Mouse (Mus musculus): ENCODE measurements at regions not wholly inside any gene's neighbourhood (a gene's known extent, or its start where the extent isn't known, plus 50 kb on each side); places are given as distances from the start of the nearest gene placed in this dataset.

DNA sequence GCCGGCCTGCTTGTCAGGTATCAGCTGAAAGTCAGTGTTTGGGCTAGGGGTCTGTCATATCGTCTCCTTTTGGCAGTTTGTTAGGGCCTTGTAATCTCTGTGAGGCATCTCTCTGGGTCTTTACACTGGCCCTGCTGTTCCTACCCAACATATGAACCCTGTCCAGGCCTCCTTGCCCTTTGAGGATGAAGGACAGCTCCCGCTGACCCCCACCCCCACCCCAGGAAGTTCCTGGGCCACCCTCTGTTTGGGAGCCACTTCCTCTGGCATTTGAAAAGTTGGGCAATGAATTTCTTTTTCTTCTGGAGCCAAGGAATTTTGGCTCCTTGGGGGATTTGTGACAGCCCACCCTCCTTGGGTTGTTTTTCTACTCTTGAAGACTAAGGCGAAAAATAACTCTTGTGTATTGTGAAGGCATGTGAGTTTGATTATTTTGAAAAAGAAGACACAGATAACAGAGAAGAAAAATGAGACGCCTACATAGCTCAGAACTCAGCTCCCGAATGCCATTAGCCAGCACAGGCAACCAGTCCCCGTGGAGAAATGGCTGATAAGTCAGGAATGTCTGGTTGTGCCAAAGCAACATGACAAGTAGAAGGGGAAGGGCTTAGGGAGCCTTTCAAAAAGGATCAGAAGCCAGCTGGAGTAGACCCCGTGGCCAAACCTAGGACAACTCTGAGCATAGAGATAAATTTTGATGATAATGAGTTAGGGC, 249.5 kb downstream of the Gm49356 start:
- no peak overlapping the region for H3K4me2 ChIP-seq (replicated peaks)
- ATAC-seq (ENCODE audit: insufficient number of reproducible peaks, insufficient read depth, low FRiP score, low TSS enrichment) = no peak
- no peaks in the 10 kb centered on the region for H3K36me3 ChIP-seq
- H3K4me1 ChIP-seq = no peaks in the 10 kb centered on the region
- no peak overlapping the region for H3K9ac ChIP-seq
- no peak overlapping the region for H3K27ac ChIP-seq
- H3K27me3 ChIP-seq = no peaks in the 10 kb centered on the region
- 0 out of 2 replicates have a peak, but pooled peaks cover 5% of the 10 kb centered on the region for H3K9me3 ChIP-seq
- 57% methylated on average over 8 of the region's 8 CpGs for WGBS
- H3K4me3 ChIP-seq = no peak overlapping the region

DNA sequence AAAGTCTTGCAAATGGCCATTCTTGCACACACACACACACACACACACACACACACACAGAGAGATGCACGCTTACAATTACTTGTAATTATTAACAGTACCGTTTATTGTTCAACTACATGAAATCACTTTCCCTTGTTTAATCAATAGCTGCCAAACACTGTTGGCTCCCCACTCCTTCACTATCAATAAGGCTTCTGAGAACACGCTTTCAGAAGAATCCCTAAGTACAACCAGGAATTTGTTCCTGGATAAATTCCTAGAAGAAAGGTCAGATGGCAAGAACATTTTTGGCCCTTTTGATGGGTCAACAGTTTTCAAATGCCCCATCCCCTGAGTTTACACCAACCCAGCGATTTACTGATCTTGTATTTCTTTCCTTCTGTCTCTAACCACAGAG, 252.5 kb downstream of the Gm49356 start:
- 76% methylated on average over 4 of the region's 4 CpGs for WGBS
- H3K9ac ChIP-seq = no peak overlapping the region
- H3K4me2 ChIP-seq (replicated peaks) = no peak overlapping the region
- no peaks in the 10 kb centered on the region for H3K27me3 ChIP-seq
- H3K4me3 ChIP-seq = no peak overlapping the region
- no peaks in the 10 kb centered on the region for H3K36me3 ChIP-seq
- no peak for ATAC-seq (ENCODE audit: insufficient number of reproducible peaks, insufficient read depth, low FRiP score, low TSS enrichment)
- H3K4me1 ChIP-seq = peaks cover 2% of the 10 kb centered on the region; the same call in 1 of the 2 replicates
- no peaks in the 10 kb centered on the region for H3K9me3 ChIP-seq
- H3K27ac ChIP-seq = no peak overlapping the region

DNA sequence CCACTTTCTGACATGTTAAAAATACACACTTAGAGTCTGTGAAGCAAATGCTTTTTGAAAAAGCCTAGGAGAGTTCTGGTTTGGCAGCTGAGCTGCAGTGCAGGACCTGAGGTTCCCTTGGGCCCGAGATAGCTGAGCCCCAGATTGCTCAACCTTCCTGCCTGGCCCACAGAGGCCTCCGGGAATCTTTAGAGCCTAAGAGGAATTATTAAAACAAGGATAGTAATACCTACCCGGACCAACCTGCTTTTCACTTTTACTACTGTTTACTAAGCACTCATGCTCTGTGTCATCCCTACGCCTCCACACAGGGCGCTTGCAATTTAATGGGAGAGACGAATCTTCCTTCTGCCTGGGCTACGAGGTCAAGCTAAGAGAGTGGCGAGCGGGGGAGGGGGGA, 253.4 kb downstream of the Gm49356 start:
- WGBS = 75% methylated on average over 9 of the region's 9 CpGs

DNA sequence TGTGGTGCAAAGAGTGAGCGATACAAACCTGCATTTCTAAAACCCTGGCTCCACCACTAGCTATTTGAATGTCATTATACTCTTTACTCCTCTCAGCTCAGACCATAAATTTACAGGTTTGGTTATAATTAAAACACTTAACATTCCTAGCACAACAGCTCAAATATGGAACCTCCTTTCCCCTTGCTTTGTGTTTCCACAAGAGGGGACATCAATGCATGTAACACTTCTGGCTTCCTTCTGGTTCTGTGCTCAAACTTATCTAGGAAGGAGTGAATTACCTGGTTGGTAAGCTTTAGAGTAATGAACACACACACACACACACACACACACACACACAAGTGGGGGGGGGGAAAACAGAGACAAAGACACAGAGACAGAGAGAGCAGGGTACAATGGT, 254.8 kb downstream of the Gm49356 start:
- Histone ChIP-seq H3K4me3 (no peak overlapping the region), H3K9me3 (no peaks in the 10 kb centered on the region), H3K36me3 (no peaks in the 10 kb centered on the region), H3K9ac (no peak overlapping the region), H3K27ac (no peak overlapping the region), H3K4me1 (peaks cover 4% of the 10 kb centered on the region; the same call in 1 of the 2 replicates), H3K27me3 (no peaks in the 10 kb centered on the region), H3K4me2 (replicated peaks) (no peak overlapping the region)
- WGBS = 94% methylated on average over 1 of the region's 1 CpGs
- no peak for ATAC-seq (ENCODE audit: insufficient number of reproducible peaks, insufficient read depth, low FRiP score, low TSS enrichment)

More for the DNA sequence above, 253.4 kb downstream of the Gm49356 start:
- Histone ChIP-seq H3K9ac (no peak overlapping the region), H3K27ac (no peak overlapping the region), H3K9me3 (no peaks in the 10 kb centered on the region), H3K4me3 (no peak overlapping the region), H3K36me3 (no peaks in the 10 kb centered on the region), H3K27me3 (no peaks in the 10 kb centered on the region), H3K4me1 (peaks cover 4% of the 10 kb centered on the region; the same call in 1 of the 2 replicates), H3K4me2 (replicated peaks) (no peak overlapping the region)
- ATAC-seq (ENCODE audit: insufficient number of reproducible peaks, insufficient read depth, low FRiP score, low TSS enrichment) = no peak

- H3K27me3 ChIP-seq = no peaks in the 10 kb centered on the region
- H3K4me3 ChIP-seq = no peak overlapping the region
- no peak for ATAC-seq (ENCODE audit: insufficient number of reproducible peaks, insufficient read depth, low FRiP score, low TSS enrichment)
- no peak overlapping the region; the same call in 1 of the 2 replicates for H3K9ac ChIP-seq
- H3K9me3 ChIP-seq = no peaks in the 10 kb centered on the region
- H3K4me1 ChIP-seq = peaks cover 4% of the 10 kb centered on the region; the same call in 1 of the 2 replicates
- no peaks in the 10 kb centered on the region for H3K36me3 ChIP-seq
- 68% methylated on average over 5 of the region's 5 CpGs for WGBS
- no peak overlapping the region for H3K4me2 ChIP-seq (replicated peaks)
- no peak overlapping the region for H3K27ac ChIP-seq
Measured at GRCm38 (mm10) chr15:59145679-59146078, 256.6 kb downstream of the Gm49356 start.

- Histone ChIP-seq H3K36me3 (no peaks in the 10 kb centered on the region), H3K9me3 (no peaks in the 10 kb centered on the region), H3K4me3 (no peak overlapping the region), H3K9ac (no peak overlapping the region), H3K4me1 (peaks cover 4% of the 10 kb centered on the region; the same call in 1 of the 2 replicates), H3K27me3 (no peaks in the 10 kb centered on the region), H3K4me2 (replicated peaks) (no peak overlapping the region), H3K27ac (no peak overlapping the region)
- WGBS = 76% methylated on average over 19 of the region's 19 CpGs
- ATAC-seq (ENCODE audit: insufficient number of reproducible peaks, insufficient read depth, low FRiP score, low TSS enrichment) = no peak
Measured at GRCm38 (mm10) chr15:59146111-59146510, 257.0 kb downstream of the Gm49356 start.

- 20% methylated on average over 9 of the region's 11 CpGs for WGBS
- Histone ChIP-seq H3K4me1 (peaks cover 4% of the 10 kb centered on the region; the same call in 1 of the 2 replicates), H3K27ac (no peak overlapping the region), H3K9me3 (no peaks in the 10 kb centered on the region), H3K27me3 (no peaks in the 10 kb centered on the region), H3K4me2 (replicated peaks) (no peak overlapping the region), H3K9ac (no peak overlapping the region), H3K4me3 (no peak overlapping the region), H3K36me3 (no peaks in the 10 kb centered on the region)
- ATAC-seq (ENCODE audit: insufficient number of reproducible peaks, insufficient read depth, low FRiP score, low TSS enrichment) = no peak
Measured at GRCm38 (mm10) chr15:59146586-59147085, 257.5 kb downstream of the Gm49356 start.

GRCm38 (mm10) chr15:59148531-59148930, 259.4 kb downstream of the Gm49356 start:
- H3K27ac ChIP-seq = no peak overlapping the region
- H3K27me3 ChIP-seq = no peaks in the 10 kb centered on the region
- 95% methylated on average over 5 of the region's 5 CpGs for WGBS
- no peak overlapping the region for H3K4me2 ChIP-seq (replicated peaks)
- no peak for ATAC-seq (ENCODE audit: insufficient number of reproducible peaks, insufficient read depth, low FRiP score, low TSS enrichment)
- no peaks in the 10 kb centered on the region for H3K36me3 ChIP-seq
- no peak overlapping the region for H3K9ac ChIP-seq
- no peaks in the 10 kb centered on the region for H3K9me3 ChIP-seq
- peaks cover 4% of the 10 kb centered on the region; the same call in 1 of the 2 replicates for H3K4me1 ChIP-seq
- no peak overlapping the region for H3K4me3 ChIP-seq

- H3K4me2 ChIP-seq (replicated peaks) = no peak overlapping the region
- ATAC-seq (ENCODE audit: insufficient number of reproducible peaks, insufficient read depth, low FRiP score, low TSS enrichment) = no peak
- WGBS = 88% methylated on average over 5 of the region's 5 CpGs
- H3K27me3 ChIP-seq = no peaks in the 10 kb centered on the region
- H3K9me3 ChIP-seq = no peaks in the 10 kb centered on the region
- no peak overlapping the region for H3K9ac ChIP-seq
- peaks cover 15% of the 10 kb centered on the region for H3K4me1 ChIP-seq
- H3K4me3 ChIP-seq = no peak overlapping the region
- no peaks in the 10 kb centered on the region for H3K36me3 ChIP-seq
- no peak overlapping the region for H3K27ac ChIP-seq
Measured at GRCm38 (mm10) chr15:59151506-59151905, 262.4 kb downstream of the Gm49356 start.

GRCm38 (mm10) chr15:59152786-59153388, 263.8 kb downstream of the Gm49356 start:
- Histone ChIP-seq H3K27me3 (no peaks in the 10 kb centered on the region), H3K36me3 (no peaks in the 10 kb centered on the region), H3K4me2 (replicated peaks) (no peak overlapping the region), H3K9ac (no peak overlapping the region), H3K27ac (no peak overlapping the region), H3K9me3 (no peaks in the 10 kb centered on the region), H3K4me1 (peaks cover 12% of the 10 kb centered on the region), H3K4me3 (no peak overlapping the region)
- no peak for ATAC-seq (ENCODE audit: insufficient number of reproducible peaks, insufficient read depth, low FRiP score, low TSS enrichment)
- 91% methylated on average over 6 of the region's 6 CpGs for whole genome bisulfite sequencing

GRCm38 (mm10) chr15:59153416-59154250, 264.5 kb downstream of the Gm49356 start:
- no peak overlapping the region for H3K9ac ChIP-seq
- no peak for ATAC-seq (ENCODE audit: insufficient number of reproducible peaks, insufficient read depth, low FRiP score, low TSS enrichment)
- no peak overlapping the region for H3K4me3 ChIP-seq
- no peaks in the 10 kb centered on the region for H3K27me3 ChIP-seq
- 51% methylated on average over 16 of the region's 16 CpGs for WGBS
- no peak overlapping the region for H3K27ac ChIP-seq
- H3K4me1 ChIP-seq = peaks cover 12% of the 10 kb centered on the region
- H3K9me3 ChIP-seq = no peaks in the 10 kb centered on the region
- no peaks in the 10 kb centered on the region for H3K36me3 ChIP-seq
- H3K4me2 ChIP-seq (replicated peaks) = no peak overlapping the region
